Mouse (Mus musculus) spleen, adult 18-20 months (tissue): ENCODE results near the gene Slc30a7.

Experiments used
- DNase-seq, 2 experiments: peaks; one replicate each; pipeline ENCODE4 v3.0.0; 2022; ENCODE audit warnings: mixed read lengths in 2 of 2

Gene Slc30a7

GRCm38 (mm10) chr3:115985183-115985892 lies 21.9 kb downstream of the Slc30a7 start:
- no peak for DNase-seq

DNA sequence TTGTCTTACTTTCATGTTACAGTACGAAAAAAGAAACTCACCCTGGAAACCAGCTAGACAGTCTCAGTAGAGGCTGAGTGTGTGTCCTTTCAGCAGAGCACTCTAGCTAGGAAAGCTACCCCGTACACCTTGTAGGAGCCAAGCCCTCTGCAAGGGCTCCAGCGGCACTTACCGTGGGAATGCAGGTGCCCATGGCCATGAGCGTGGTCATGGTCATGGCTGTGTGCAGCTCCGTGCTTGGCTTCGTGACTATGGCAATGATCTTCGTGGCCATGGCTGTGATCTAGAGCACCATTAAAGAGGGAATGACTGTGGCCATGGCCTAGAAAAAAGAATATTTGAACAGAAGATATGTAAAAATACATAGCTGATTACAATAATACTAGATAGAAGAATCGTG lies 22.6 kb downstream of the Slc30a7 start:
- DNase-seq: no peak

DNA sequence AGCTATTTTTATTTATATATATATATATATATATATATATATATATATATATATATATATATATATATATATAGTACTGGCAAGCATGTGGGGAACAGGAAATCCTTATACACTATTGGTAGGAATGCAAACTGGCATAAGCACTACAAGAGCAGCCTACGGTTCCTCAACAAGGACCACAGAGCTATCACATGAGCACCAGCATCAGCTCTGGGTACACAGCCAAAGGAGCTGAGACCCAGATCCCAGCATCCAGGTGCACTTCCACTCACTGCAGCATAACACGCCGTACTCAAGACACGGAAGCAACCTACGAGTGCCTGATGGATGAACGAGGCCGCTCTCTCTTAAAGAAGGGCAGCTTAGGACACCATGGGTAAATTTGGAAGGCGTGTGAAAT lies 24.0 kb downstream of the Slc30a7 start:
- DNase-seq: no peak

DNA sequence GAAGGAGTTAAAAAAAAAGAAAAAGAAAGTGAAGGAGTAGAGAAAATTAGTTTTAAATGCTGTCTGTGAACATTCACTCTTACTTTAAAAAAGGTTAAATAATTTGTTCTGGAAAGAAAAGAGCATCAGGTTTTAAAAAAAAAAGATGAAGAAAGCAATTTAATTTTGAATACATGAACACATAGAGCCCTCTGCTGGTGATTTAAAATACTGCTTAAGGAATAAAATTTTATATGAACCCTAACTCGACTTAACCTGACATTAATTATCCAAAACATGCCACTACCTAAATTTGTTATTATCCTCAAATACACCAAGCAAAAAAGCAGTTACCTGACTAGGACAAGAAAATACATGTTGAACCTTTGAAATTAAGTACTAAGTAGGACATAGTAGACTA lies 28.2 kb downstream of the Slc30a7 start:
- DNase-seq: no peak

- no peak for DNase-seq
Measured at GRCm38 (mm10) chr3:115974995-115975394, 32.2 kb downstream of the Slc30a7 start.

- peak in 1 of 2 experiments; percentile 23 for DNase-seq
Measured at GRCm38 (mm10) chr3:115974228-115974627, 33.0 kb downstream of the Slc30a7 start.

- DNase-seq: no peak
Measured at GRCm38 (mm10) chr3:115971891-115972646, 35.1 kb downstream of the Slc30a7 start.

DNA sequence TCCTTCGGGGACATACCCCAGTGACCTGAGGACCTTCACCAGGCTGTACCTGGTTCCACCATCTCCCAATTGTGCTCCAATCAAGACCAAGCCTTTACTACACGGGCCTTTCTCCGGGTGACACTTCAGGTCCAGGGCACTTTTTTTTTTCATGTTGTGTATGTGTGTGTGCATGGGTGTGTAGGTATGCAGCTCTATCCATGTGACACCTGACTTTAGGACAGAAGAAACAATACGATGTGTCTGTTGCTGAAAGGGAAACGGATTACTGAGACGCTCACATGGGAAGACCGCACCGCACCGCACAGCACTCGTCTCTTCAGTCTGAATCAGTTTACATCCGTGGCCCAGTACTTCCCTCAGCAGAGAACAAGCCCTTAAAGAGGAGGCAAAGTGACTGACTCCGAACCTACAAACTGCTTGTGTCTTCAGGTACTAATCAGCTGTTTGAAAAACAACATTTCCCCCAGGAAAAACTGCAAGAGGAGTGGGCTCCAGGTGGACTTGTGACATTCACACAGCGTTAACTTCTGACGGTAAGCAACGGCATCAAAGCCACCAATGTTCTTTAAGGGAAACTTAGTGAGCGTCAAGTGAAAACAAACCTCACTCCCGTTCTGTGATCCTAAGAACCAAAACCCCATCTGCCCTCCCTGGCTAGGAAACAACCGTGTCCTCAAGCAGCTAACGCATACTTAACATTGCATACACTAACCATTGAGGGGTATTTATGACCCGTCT lies 36.0 kb downstream of the Slc30a7 start:
- no peak for DNase-seq

DNA sequence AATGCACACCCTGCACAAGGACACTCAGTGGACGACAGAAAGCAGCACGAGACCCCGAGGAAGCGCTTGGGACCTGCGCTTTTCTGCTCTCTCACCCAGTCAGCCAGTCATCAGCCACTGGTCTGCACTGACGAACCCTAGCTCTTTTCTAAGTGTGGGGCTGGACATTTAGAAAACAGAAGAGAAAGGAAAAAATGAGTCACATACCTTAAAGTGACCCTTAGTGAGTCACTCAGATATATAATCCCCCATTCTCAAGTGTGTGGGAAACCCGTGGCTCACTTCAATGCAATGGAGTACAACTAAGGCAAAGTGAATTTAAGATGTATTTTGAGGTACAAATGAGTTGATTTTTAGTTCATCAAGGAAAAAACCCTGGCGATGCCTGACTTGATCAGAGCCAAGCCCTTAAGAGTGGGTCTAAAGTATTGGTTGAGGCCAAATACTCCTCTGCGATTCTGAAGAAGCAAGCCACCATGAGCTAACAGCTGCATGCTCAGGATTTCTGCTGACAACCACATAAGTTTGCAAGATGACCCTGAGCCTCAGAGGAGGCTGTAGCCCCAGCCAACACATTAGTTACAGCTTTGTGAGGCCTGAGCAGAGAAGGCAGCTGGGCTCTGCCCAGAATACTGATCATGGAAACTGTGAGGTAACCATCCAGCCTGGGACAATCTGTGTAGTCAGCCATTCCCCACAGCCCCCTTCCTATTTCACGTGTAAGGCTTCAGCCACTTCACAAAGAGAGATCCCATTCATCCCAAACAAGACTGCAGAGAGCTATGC lies 38.3 kb downstream of the Slc30a7 start:
- DNase-seq: no peak

GRCm38 (mm10) chr3:115964071-115964470 lies 43.1 kb downstream of the Slc30a7 start:
- no peak for DNase-seq

DNA sequence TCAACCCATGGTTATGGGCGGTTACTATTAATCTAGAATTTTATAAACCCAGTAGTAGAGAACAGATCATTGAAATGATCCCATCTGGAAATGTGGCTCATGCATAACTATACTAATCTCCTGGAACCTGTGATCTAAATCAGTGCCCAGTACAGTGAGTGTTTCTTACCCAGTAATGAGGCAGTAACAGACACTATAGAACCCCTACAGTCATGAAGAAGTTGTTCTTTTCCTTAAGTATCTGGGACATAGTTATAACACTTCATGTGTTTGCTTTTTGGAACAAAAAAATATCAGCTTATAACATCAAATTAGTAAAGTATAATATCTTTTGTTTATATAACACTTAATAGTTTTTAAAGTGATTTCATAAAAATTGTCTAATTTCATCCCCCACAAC lies 43.6 kb downstream of the Slc30a7 start:
- DNase-seq: no peak

- no peak for DNase-seq
Measured at GRCm38 (mm10) chr3:115962028-115962415, 45.2 kb downstream of the Slc30a7 start.

DNA sequence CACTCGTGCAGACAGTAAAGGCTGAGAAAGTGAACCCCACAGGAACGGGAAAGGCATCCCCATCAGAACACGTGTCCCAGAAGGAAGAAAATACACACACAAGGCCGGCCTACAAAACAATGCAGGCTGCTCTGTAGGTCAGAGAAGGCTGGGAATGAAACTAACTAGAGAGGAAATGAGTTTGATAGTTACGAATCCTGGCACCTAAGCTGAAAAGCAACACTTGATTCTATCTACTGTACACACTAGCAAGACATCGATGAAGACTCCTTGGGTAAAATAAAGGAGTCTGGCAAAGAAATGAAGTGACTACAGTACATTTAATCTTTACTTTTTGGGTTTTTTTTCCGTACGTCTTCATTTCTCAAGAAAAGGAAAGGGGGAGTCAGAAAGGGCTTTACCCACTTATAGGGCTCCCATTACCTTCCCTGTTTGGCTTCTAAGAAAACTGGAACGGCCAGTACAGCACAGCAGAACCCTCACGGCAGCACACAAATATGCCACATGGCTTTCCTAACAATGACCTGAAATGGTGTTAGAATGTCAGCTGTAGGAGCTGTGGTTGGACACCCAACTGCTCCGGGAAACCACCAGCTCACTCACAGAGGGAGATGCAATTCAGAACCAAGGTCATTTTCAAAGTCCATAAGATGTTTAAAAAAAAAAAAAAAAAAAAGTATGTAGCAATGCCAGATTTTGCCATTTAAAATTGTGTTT lies 45.7 kb downstream of the Slc30a7 start:
- no peak for DNase-seq

- DNase-seq: no peak
Measured at GRCm38 (mm10) chr3:115957223-115957622, 50.0 kb downstream of the Slc30a7 start.

GRCm38 (mm10) chr3:115953088-115953487 lies 54.1 kb downstream of the Slc30a7 start:
- DNase-seq: no peak

DNA sequence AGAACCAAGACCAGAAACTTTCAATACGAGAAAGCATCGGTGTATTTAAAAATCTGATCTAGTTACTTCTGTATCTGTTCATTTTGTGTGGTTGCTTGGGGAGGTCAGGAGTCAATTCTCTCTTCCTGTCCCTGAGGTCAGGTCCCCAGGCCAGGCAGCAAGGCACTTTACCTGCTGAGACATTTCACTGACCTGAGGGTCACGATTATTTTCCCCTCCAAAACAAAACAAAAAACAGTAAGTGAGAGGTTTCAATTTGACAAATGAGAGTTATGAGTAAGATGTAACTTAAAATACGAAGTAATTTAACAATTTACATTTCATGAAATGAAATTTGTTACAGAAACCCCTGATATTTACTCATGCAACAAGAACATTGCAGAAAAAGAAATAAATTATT lies 54.9 kb downstream of the Slc30a7 start:
- DNase-seq: no peak

GRCm38 (mm10) chr3:115951221-115951620 lies 56.0 kb downstream of the Slc30a7 start:
- DNase-seq: no peak

- DNase-seq: no peak
Measured at GRCm38 (mm10) chr3:115949921-115950877, 57.0 kb downstream of the Slc30a7 start.

- DNase-seq: no peak
Measured at GRCm38 (mm10) chr3:115949220-115949920, 57.8 kb downstream of the Slc30a7 start.

DNA sequence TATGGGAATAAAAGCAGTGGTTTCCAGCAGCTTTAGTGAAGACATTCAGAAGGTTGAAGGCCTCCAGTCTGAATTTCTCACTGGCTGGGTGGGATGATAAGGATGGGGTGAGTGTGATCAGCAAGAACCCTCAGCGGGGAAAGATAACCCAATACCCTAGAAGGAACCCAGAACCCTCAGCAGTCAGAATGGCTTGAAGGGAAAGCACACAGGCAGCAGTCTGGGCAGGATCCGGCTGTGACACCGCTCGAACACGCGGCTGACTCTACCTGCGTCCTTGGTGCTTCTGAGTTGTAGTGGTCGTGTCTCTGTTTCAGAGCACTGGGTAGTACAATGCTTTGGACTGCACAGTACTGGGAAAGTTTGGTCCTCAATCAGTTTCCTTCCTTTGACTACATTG lies 60.9 kb downstream of the Slc30a7 start:
- no peak for DNase-seq
